Mouse (Mus musculus) lung, adult 2 months (tissue): ENCODE measurements around the gene Apela. TPM values are rescaled to one million over a fixed set of nuclear protein-coding genes. Genes with fewer than 3 reads are reported as not detected.

Source experiments
- DNase-seq: peaks from one replicate; pipeline ENCODE4 v3.0.0; 2022
- H3K4me1 ChIP-seq: fragments of 200-500 bp; 2 replicates; pipeline ENCODE4 v1.6.1; 2011; ENCODE audit warnings: low read length; ENCODE audit not compliant: control insufficient read depth, insufficient read depth
- H3K4me3 ChIP-seq: fragments of 200-500 bp; replicated peaks from 2 replicates; pipeline ENCODE3; 2011; ENCODE audit warnings: low read depth, mild to moderate bottlenecking, control low read depth, low read length; ENCODE audit errors: extremely low read depth
- CTCF ChIP-seq: fragments of 200-500 bp; IDR thresholded peaks from 2 replicates; pipeline ENCODE4 v1.5.1; 2011; ENCODE audit warnings: mild to moderate bottlenecking, low read length, control low read depth; ENCODE audit not compliant: insufficient read depth
- POLR2A ChIP-seq: fragments of 200-500 bp; IDR thresholded peaks from 2 replicates; pipeline ENCODE4 v1.6.1; 2011; ENCODE audit warnings: low read depth, mild to moderate bottlenecking, control low read depth, low read length, borderline replicate concordance; ENCODE audit errors: extremely low read depth
- WGBS: fragments of 180-500 bp; shearing (Covaris S2); methylation state at CpG from one replicate; pipeline ENCODE4 v1.1.7; 2018; 5-methylcytosine and 5-hydroxymethylcytosine counted together
- polyA plus RNA-seq: library from polyadenylated mRNA; depleted of rRNA; stranded (reverse); fragments of >200 nt; gene quantifications from 2 replicates; pipeline ENCODE4 v1.2.3, GENCODE M21; 2012; rRNA removed

Apela gene
- not detected in 2 replicates for polyA plus RNA-seq

- 1% methylated on average over 8 of the region's 8 CpGs for WGBS
- Histone ChIP-seq H3K4me1 (no peaks in the 10 kb centered on the region; the same call in 1 of the 2 replicates), H3K4me3 (no peak within 1 kb of the TSS)
- no peak for TF ChIP-seq POLR2A
- TF ChIP-seq CTCF: no peak
- peak; percentile 15 for DNase-seq
These were observed at the start of gene Apela for GRCm38 (mm10) chr8:65037117-65037533. Apela (minus strand) TSS chr8:65037336.

- 63% methylated on average over 2 of the region's 2 CpGs for WGBS
- no peak for DNase-seq
- no peaks in the 10 kb centered on the region for H3K4me1 ChIP-seq
- no peak overlapping the region for H3K4me3 ChIP-seq
- TF ChIP-seq CTCF (no peak), POLR2A (no peak)
These were observed 48.5 kb upstream of the Apela start for GRCm38 (mm10) chr8:65085680-65086079.

GRCm38 (mm10) chr8:65080731-65081130, 43.6 kb upstream of the Apela start:
- DNase-seq: no peak
- no peak overlapping the region for H3K4me3 ChIP-seq
- 44% methylated on average over 9 of the region's 9 CpGs for WGBS
- TF ChIP-seq CTCF (no peak), POLR2A (no peak)
- no peaks in the 10 kb centered on the region for H3K4me1 ChIP-seq

GRCm38 (mm10) chr8:65074733-65075132, 37.6 kb upstream of the Apela start, which contains the start of gene Gm10663:
Gm10663 (plus strand) TSS chr8:65075033.
- TF ChIP-seq POLR2A (no peak), CTCF (no peak)
- H3K4me3 ChIP-seq: no peak within 1 kb of the TSS
- DNase-seq: no peak
- 81% methylated on average over 2 of the region's 2 CpGs for WGBS
- H3K4me1 ChIP-seq: no peaks in the 10 kb centered on the region

GRCm38 (mm10) chr8:65070996-65071395, 33.9 kb upstream of the Apela start:
- Histone ChIP-seq H3K4me1 (no peaks in the 10 kb centered on the region), H3K4me3 (no peak overlapping the region)
- no peak for TF ChIP-seq CTCF
- no peak for TF ChIP-seq POLR2A
- WGBS: 64% methylated on average over 4 of the region's 4 CpGs
- DNase-seq: no peak

GRCm38 (mm10) chr8:65068473-65068819, 31.3 kb upstream of the Apela start:
- DNase-seq: no peak
- Histone ChIP-seq H3K4me1 (no peaks in the 10 kb centered on the region), H3K4me3 (no peak overlapping the region)
- TF ChIP-seq POLR2A: no peak
- WGBS: 88% methylated on average over 4 of the region's 4 CpGs

- Histone ChIP-seq H3K4me3 (no peak overlapping the region), H3K4me1 (no peaks in the 10 kb centered on the region)
- no peak for TF ChIP-seq POLR2A
- no peak for TF ChIP-seq CTCF
- DNase-seq: no peak
- WGBS: 48% methylated on average over 10 of the region's 10 CpGs
These were observed 30.7 kb upstream of the Apela start for GRCm38 (mm10) chr8:65067694-65068472.

- DNase-seq: no peak
- H3K4me1 ChIP-seq: no peaks in the 10 kb centered on the region
These were observed 29.9 kb upstream of the Apela start for GRCm38 (mm10) chr8:65067031-65067430.

GRCm38 (mm10) chr8:65065622-65066021, 28.5 kb upstream of the Apela start:
- no peak for TF ChIP-seq CTCF
- TF ChIP-seq POLR2A: no peak
- WGBS: 93% methylated on average over 3 of the region's 3 CpGs
- no peaks in the 10 kb centered on the region for H3K4me1 ChIP-seq

More at GRCm38 (mm10) chr8:65067031-65067430, 29.9 kb upstream of the Apela start:
- 93% methylated on average over 4 of the region's 4 CpGs for WGBS
- H3K4me3 ChIP-seq: no peak overlapping the region
- TF ChIP-seq CTCF: no peak
- no peak for TF ChIP-seq POLR2A

GRCm38 (mm10) chr8:65064071-65064470, 26.9 kb upstream of the Apela start:
- 55% methylated on average over 2 of the region's 2 CpGs for WGBS
- Histone ChIP-seq H3K4me3 (no peak overlapping the region), H3K4me1 (no peaks in the 10 kb centered on the region)
- no peak for DNase-seq
- TF ChIP-seq POLR2A (no peak), CTCF (no peak)

More at GRCm38 (mm10) chr8:65065622-65066021, 28.5 kb upstream of the Apela start:
- no peak for DNase-seq
- no peak overlapping the region for H3K4me3 ChIP-seq
